Mouse (Mus musculus): Measurements from ENCODE around the gene Cct6b.

DNA sequence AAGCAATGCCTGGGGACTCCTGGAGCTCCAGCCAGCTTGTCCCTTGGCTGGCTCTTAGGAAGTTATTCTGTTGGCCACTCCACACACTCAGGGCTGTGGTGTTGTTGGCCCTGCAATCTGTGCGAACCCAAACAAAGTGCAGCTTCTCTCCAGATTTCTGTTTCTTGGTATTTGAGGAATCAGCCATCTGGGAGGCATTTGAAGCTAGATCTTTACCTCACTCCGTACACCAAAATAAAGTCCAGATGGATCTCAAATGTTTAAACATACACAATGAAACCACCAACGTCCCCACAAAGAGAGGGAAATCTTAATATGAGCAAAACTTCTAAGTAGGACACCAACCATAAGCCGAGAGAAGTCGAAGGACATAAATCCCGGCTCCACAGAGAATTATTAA, 71.5 kb downstream of the Cct6b start:
- TF ChIP-seq CTCF (IDR thresholded peaks at IDR 0.05) (no peak), POLR2A (IDR thresholded peaks at IDR 0.05; ENCODE audit: insufficient read depth, low read depth, low read length) (no peak), EP300 (IDR thresholded peaks at IDR 0.05; ENCODE audit: insufficient read depth, low read depth, low read length) (no peak)
